12 mouse cellular contexts compared by ENCODE assay signal in the genomic region with DNA sequence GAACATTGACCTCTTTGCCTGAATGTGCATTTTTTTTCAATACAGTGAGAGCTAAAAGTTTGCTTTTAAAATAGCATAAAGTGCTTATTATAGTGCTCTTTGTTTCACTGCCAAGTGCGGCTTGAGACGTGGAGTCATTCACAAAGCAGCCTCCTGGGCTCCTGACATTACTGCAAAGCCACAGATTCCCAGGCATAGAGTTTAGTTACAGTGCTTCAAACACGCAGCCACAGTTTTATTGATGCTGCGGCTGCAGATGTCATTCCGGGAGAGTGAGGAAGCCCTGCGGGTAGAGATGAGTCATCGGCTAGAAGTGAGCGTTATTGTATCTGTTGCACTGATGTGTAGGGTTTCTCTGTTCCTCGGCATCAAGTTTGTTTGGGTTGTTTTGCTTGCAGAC. TPM values are rescaled to one million over a fixed set of nuclear protein-coding genes. Genes with fewer than 3 reads are reported as not detected.
DNase-seq lines count a peak whose midpoint lies in the region; ATAC-seq and TF ChIP-seq lines count a peak whose summit lies in the region.
"Had no signal": no experiment of that assay in that cellular context is flagged by ENCODE, and none has a peak within 500 bp of the region (broad histone marks: within the 10 kb centered on the region; RNA-seq: fewer than 3 reads in every experiment).

No protein-coding gene starts in this region.

- 29% methylated on average over 9 of the region's 9 CpGs for WGBS in kidney, embryonic 15.5 days
- 52% methylated on average over 9 of the region's 9 CpGs for WGBS in neural tube, embryonic 14.5 days
- WGBS in neural tube, embryonic 15.5 days = 44% methylated on average over 9 of the region's 9 CpGs

- 0 out of 2 replicates have a peak, but pooled peaks cover 5% of the 10 kb centered on the region for H3K4me1 ChIP-seq in kidney, embryonic 15.5 days
- H3K4me1 ChIP-seq in neural tube, embryonic 14.5 days (ENCODE audit: control insufficient read depth, insufficient read depth, low read length) = no peaks in the 10 kb centered on the region
- no peaks in the 10 kb centered on the region; the same call in 1 of the 2 replicates for H3K4me1 ChIP-seq in neural tube, embryonic 15.5 days
- H3K4me1 ChIP-seq: forebrain, embryonic 15.5 days; midbrain, embryonic 10.5 days had no signal

- no peak for DNase-seq in kidney, postnatal 4 days
- DNase-seq in adipocyte (ENCODE audit: low spot score) = peak; percentile 7
- no peak for DNase-seq in testis, postnatal 14 days (ENCODE audit: low spot score)
- DNase-seq in cerebellum, postnatal 36 days = no peak
- DNase-seq: heart, adult 2 months had no signal

- H3K9me3 ChIP-seq in kidney, embryonic 15.5 days (replicated peaks) = no peaks in the 10 kb centered on the region
- no peaks in the 10 kb centered on the region for H3K9me3 ChIP-seq in neural tube, embryonic 14.5 days (ENCODE audit: control insufficient read depth, low read length)
- no peaks in the 10 kb centered on the region for H3K9me3 ChIP-seq in neural tube, embryonic 15.5 days (replicated peaks)
- H3K9me3 ChIP-seq: forebrain, embryonic 15.5 days; midbrain, embryonic 10.5 days had no signal

- no peak overlapping the region for H3K4me3 ChIP-seq in kidney, embryonic 15.5 days (replicated peaks)
- no peak overlapping the region for H3K4me3 ChIP-seq in neural tube, embryonic 14.5 days (ENCODE audit: low read depth, low read length)
- no peak overlapping the region for H3K4me3 ChIP-seq in neural tube, embryonic 15.5 days (replicated peaks)
- H3K4me3 ChIP-seq in myocyte = no peak overlapping the region
- H3K4me3 ChIP-seq: forebrain, embryonic 15.5 days; heart, adult 2 months; midbrain, embryonic 10.5 days had no signal

- no peak for TF ChIP-seq POLR2A in myocyte (IDR thresholded peaks at IDR 0.05; ENCODE audit: insufficient read length, low read depth)

- H3K4me2 ChIP-seq in kidney, embryonic 15.5 days = no peak overlapping the region
- no peak overlapping the region for H3K4me2 ChIP-seq in neural tube, embryonic 14.5 days (ENCODE audit: low read depth, low read length)
- no peak overlapping the region for H3K4me2 ChIP-seq in neural tube, embryonic 15.5 days
- H3K4me2 ChIP-seq in myocyte (ENCODE audit: low read depth) = peak overlapping the region; percentile 58
- H3K4me2 ChIP-seq: forebrain, embryonic 15.5 days had no signal

- H3K79me2 ChIP-seq in myocyte (ENCODE audit: control insufficient read depth, insufficient read depth) = no peaks in the 10 kb centered on the region

- H3K36me3 ChIP-seq in kidney, embryonic 15.5 days = no peaks in the 10 kb centered on the region
- no peaks in the 10 kb centered on the region for H3K36me3 ChIP-seq in neural tube, embryonic 14.5 days (ENCODE audit: control insufficient read depth, insufficient read depth, low read length)
- H3K36me3 ChIP-seq in neural tube, embryonic 15.5 days = no peaks in the 10 kb centered on the region
- H3K36me3 ChIP-seq in myocyte (ENCODE audit: control insufficient read depth, insufficient read depth) = no peaks in the 10 kb centered on the region
- H3K36me3 ChIP-seq: forebrain, embryonic 15.5 days; midbrain, embryonic 10.5 days had no signal

- no peak overlapping the region for H3K9ac ChIP-seq in kidney, embryonic 15.5 days
- H3K9ac ChIP-seq in neural tube, embryonic 14.5 days (replicated peaks; ENCODE audit: low read depth, low read length) = no peak overlapping the region
- no peak overlapping the region for H3K9ac ChIP-seq in neural tube, embryonic 15.5 days (replicated peaks)
- H3K9ac ChIP-seq: forebrain, embryonic 15.5 days; liver, embryonic 14.5 days had no signal

- 0 out of 2 replicates have a peak overlapping the region, but pooled peaks have one; percentile 8 for H3K27ac ChIP-seq in kidney, embryonic 15.5 days
- H3K27ac ChIP-seq in neural tube, embryonic 14.5 days (ENCODE audit: low read depth, low read length) = no peak overlapping the region
- H3K27ac ChIP-seq in neural tube, embryonic 15.5 days (replicated peaks) = no peak overlapping the region
- H3K27ac ChIP-seq: forebrain, embryonic 15.5 days; heart, adult 2 months; liver, embryonic 14.5 days; midbrain, embryonic 10.5 days had no signal

- no peak overlapping the region for H3ac ChIP-seq in myocyte (ENCODE audit: control insufficient read depth, insufficient read length)

- H3K27me3 ChIP-seq in kidney, embryonic 15.5 days = no peaks in the 10 kb centered on the region
- no peaks in the 10 kb centered on the region for H3K27me3 ChIP-seq in neural tube, embryonic 14.5 days (ENCODE audit: control insufficient read depth, insufficient read depth, low read length)
- no peaks in the 10 kb centered on the region for H3K27me3 ChIP-seq in neural tube, embryonic 15.5 days (replicated peaks)
- H3K27me3 ChIP-seq in myocyte (ENCODE audit: control insufficient read depth, insufficient read depth, insufficient read length) = no peaks in the 10 kb centered on the region
- H3K27me3 ChIP-seq: forebrain, embryonic 15.5 days had no signal

- ATAC-seq in kidney, embryonic 15.5 days (replicated peaks; ENCODE audit: low FRiP score) = no peak
- ATAC-seq in neural tube, embryonic 14.5 days (ENCODE audit: low read depth) = peak; percentile 31; the same call in 1 of the 2 replicates
- no peak for ATAC-seq in neural tube, embryonic 15.5 days (ENCODE audit: low FRiP score)
- ATAC-seq: forebrain, embryonic 15.5 days had no signal

TF ChIP-seq in myocyte, 11 proteins besides CTCF, POLR2A, EP300 and RAD21:
- TF ChIP-seq MYOD1 (IDR thresholded peaks at IDR 0.05; ENCODE audit: control insufficient read depth in 1 of 3, insufficient read length in 2 of 3, low read depth in 2 of 3) = peak in 2 of 3 experiments; percentile 47 to 73
- TF ChIP-seq MYOG (IDR thresholded peaks at IDR 0.05; ENCODE audit: control insufficient read depth in 1 of 3, insufficient read depth in 1 of 3, insufficient read length in 2 of 3, low read depth in 2 of 3) = peak in 1 of 3 experiments; percentile 78
- peak; percentile 40 for TF ChIP-seq TCF3 (IDR thresholded peaks at IDR 0.05; ENCODE audit: insufficient read length, low read depth)
- no peak for TF ChIP-seq REST (IDR thresholded peaks at IDR 0.05; ENCODE audit: insufficient read depth, insufficient read length)
- peak; percentile 72 for TF ChIP-seq TCF12 (IDR thresholded peaks at IDR 0.05; ENCODE audit: insufficient read depth, poor library complexity, severe bottlenecking)

RNA-seq across cellular contexts. Expression of a gene that starts 26.8 kb away (rescaled TPM):
- 4.6 TPM in 2 replicates for polyA plus RNA-seq in kidney, embryonic 15.5 days (2015; fragmentation: Nextera tagmentation; extraction: Ambion mirVana)
- polyA plus RNA-seq in neural tube, embryonic 14.5 days (2014; fragmentation: Nextera tagmentation; extraction: Ambion mirVana) = 5.6 and 6.2 TPM in 2 replicates
- polyA plus RNA-seq in neural tube, embryonic 15.5 days (2015; fragmentation: Nextera tagmentation; extraction: Ambion mirVana) = 5.9 and 7.1 TPM in 2 replicates
- polyA plus RNA-seq in myocyte (2012; fragmentation: generic; extraction: Trizol) = 1.8 TPM
